Mouse (Mus musculus) MEL (cell line): ENCODE measurements at regions not wholly inside any gene's neighbourhood (a gene's known extent, or its start where the extent isn't known, plus 50 kb on each side); places are given as distances from the start of the nearest gene placed in this dataset.

ENCODE experiments used
- DNase-seq: peaks from one replicate; pipeline ENCODE4 v3.0.0; 2011; ENCODE audit warnings: low read depth, low spot score
- H3K27ac ChIP-seq: 2 replicates; pipeline ENCODE4 v1.5.1; 2012; ENCODE audit warnings: low read depth, mild to moderate bottlenecking, control low read depth, low read length, moderate library complexity; ENCODE audit not compliant: control insufficient read depth
- H3K27me3 ChIP-seq, 2 experiments: fragments of 150-350 bp in 1 of 2; sonication (generic) in 1 of 2; 2 replicates each; pipeline ENCODE4 v1.6.1; 2012; ENCODE audit warnings: low read length in 2 of 2, mild to moderate bottlenecking in 2 of 2, improper control_type of control experiment in 1 of 2, moderate library complexity in 1 of 2; ENCODE audit not compliant: insufficient read depth in 2 of 2, control insufficient read depth in 1 of 2
- H3K36me3 ChIP-seq, 2 experiments: 2 replicates each; pipeline ENCODE4 v1.6.1; 2012 to 2014; ENCODE audit warnings: low read length in 2 of 2, improper control_type of control experiment in 1 of 2, inconsistent platforms in 1 of 2, mild to moderate bottlenecking in 1 of 2; ENCODE audit not compliant: insufficient read depth in 2 of 2, control insufficient read depth in 1 of 2
- H3K4me1 ChIP-seq, 2 experiments: fragments of 150-350 bp in 1 of 2; sonication (generic) in 1 of 2; 2 replicates each; pipeline ENCODE4 v1.6.1; 2012; ENCODE audit warnings: low read length in 2 of 2, improper control_type of control experiment in 1 of 2, mild to moderate bottlenecking in 1 of 2; ENCODE audit not compliant: insufficient read depth in 2 of 2, control insufficient read depth in 1 of 2
- H3K4me3 ChIP-seq, 2 experiments: fragments of 150-350 bp in 1 of 2; sonication (generic) in 1 of 2; 2 replicates each; pipeline ENCODE4 v1.5.1; 2012; ENCODE audit warnings: low read depth in 2 of 2, low read length in 2 of 2, mild to moderate bottlenecking in 2 of 2, moderate library complexity in 2 of 2, control low read depth in 1 of 2, improper control_type of control experiment in 1 of 2; ENCODE audit not compliant: control insufficient read depth in 1 of 2, insufficient read depth in 1 of 2
- H3K79me2 ChIP-seq: 2 replicates; pipeline ENCODE4 v1.6.1; 2012; ENCODE audit warnings: mild to moderate bottlenecking, low read length, moderate library complexity; ENCODE audit not compliant: control insufficient read depth, poor library complexity, insufficient read depth
- H3K9ac ChIP-seq: 2 replicates; pipeline ENCODE4 v1.6.1; 2012; ENCODE audit warnings: low read depth, mild to moderate bottlenecking, control low read depth, low read length, moderate library complexity; ENCODE audit not compliant: control insufficient read depth, poor library complexity, severe bottlenecking
- H3K9me3 ChIP-seq: fragments of 150-350 bp; sonication (generic); replicated peaks from 2 replicates; pipeline ENCODE4 v1.6.1; 2012; ENCODE audit warnings: mild to moderate bottlenecking, low read length, improper control_type of control experiment, moderate library complexity; ENCODE audit not compliant: insufficient read depth
- BHLHE40 ChIP-seq: IDR thresholded peaks from 2 replicates; pipeline ENCODE4 v1.6.1; 2012; ENCODE audit warnings: low read depth, mild to moderate bottlenecking, inconsistent platforms, low read length, improper control_type of control experiment, borderline replicate concordance
- CHD1 ChIP-seq: IDR thresholded peaks from 2 replicates; pipeline ENCODE4 v1.6.1; 2012; ENCODE audit warnings: low read depth, mild to moderate bottlenecking, inconsistent platforms, low read length, improper control_type of control experiment
- CTCF ChIP-seq, 3 experiments: IDR thresholded peaks in 2 of 3; conservative IDR thresholded peaks in 1 of 3; 2 replicates each; pipeline ENCODE4 v1.5.1; 2011 to 2012; ENCODE audit warnings: low read length in 3 of 3, low read depth in 2 of 3, mild to moderate bottlenecking in 2 of 3, improper control_type of control experiment in 1 of 3, inconsistent platforms in 1 of 3, mixed read lengths in 1 of 3, moderate library complexity in 1 of 3; ENCODE audit not compliant: control insufficient read depth in 1 of 3, insufficient read depth in 1 of 3, poor library complexity in 1 of 3, severe bottlenecking in 1 of 3
- EP300 ChIP-seq, 2 experiments: IDR thresholded peaks; 2 replicates each; pipeline ENCODE4 v1.6.1; 2011; ENCODE audit warnings: improper control_type of control experiment in 2 of 2, low read length in 2 of 2, low read depth in 1 of 2, mild to moderate bottlenecking in 1 of 2
- ETS1 ChIP-seq: IDR thresholded peaks from 2 replicates; pipeline ENCODE4 v1.6.1; 2012; ENCODE audit warnings: low read depth, mild to moderate bottlenecking, inconsistent platforms, low read length, improper control_type of control experiment, moderate library complexity
- GABPA ChIP-seq: IDR thresholded peaks from 2 replicates; pipeline ENCODE4 v1.6.1; 2012; ENCODE audit warnings: low read depth, mild to moderate bottlenecking, inconsistent platforms, low read length, improper control_type of control experiment, moderate library complexity
- GATA1 ChIP-seq: IDR thresholded peaks from 2 replicates; pipeline ENCODE4 v1.6.1; 2011; ENCODE audit warnings: low read depth, low read length, improper control_type of control experiment
- JUND ChIP-seq: IDR thresholded peaks from 2 replicates; pipeline ENCODE4 v1.6.1; 2011; ENCODE audit warnings: low read depth, mild to moderate bottlenecking, improper control_type of control experiment, low read length
- MAFK ChIP-seq: IDR thresholded peaks from 2 replicates; pipeline ENCODE4 v1.6.1; 2011; ENCODE audit warnings: low read depth, mild to moderate bottlenecking, low read length, improper control_type of control experiment, borderline replicate concordance
- MAX ChIP-seq: IDR thresholded peaks from 2 replicates; pipeline ENCODE4 v1.6.1; 2011; ENCODE audit warnings: low read length, improper control_type of control experiment
- MAZ ChIP-seq: IDR thresholded peaks from 2 replicates; pipeline ENCODE4 v1.6.1; 2012; ENCODE audit warnings: low read depth, mild to moderate bottlenecking, inconsistent platforms, low read length, improper control_type of control experiment
- MEF2A ChIP-seq: IDR thresholded peaks from 2 replicates; pipeline ENCODE4 v1.6.1; 2014; ENCODE audit warnings: low read depth, mild to moderate bottlenecking, inconsistent platforms, low read length, improper control_type of control experiment; ENCODE audit not compliant: poor library complexity, insufficient replicate concordance, severe bottlenecking; ENCODE audit errors: extremely low read depth
- MXI1 ChIP-seq: IDR thresholded peaks from 2 replicates; pipeline ENCODE4 v1.6.1; 2011; ENCODE audit warnings: mild to moderate bottlenecking, low read depth, low read length, improper control_type of control experiment
- MYC ChIP-seq: IDR thresholded peaks from 2 replicates; pipeline ENCODE4 v1.6.1; 2011; ENCODE audit warnings: low read depth, mild to moderate bottlenecking, low read length, improper control_type of control experiment, moderate library complexity
- NELFE ChIP-seq: IDR thresholded peaks from 2 replicates; pipeline ENCODE4 v1.6.1; 2011; ENCODE audit warnings: low read depth, low read length, improper control_type of control experiment
- NRF1 ChIP-seq: IDR thresholded peaks from 2 replicates; pipeline ENCODE4 v1.6.1; 2014; ENCODE audit warnings: low read depth, mild to moderate bottlenecking, inconsistent platforms, low read length, improper control_type of control experiment, moderate library complexity; ENCODE audit not compliant: poor library complexity, insufficient read depth, severe bottlenecking
- POLR2A ChIP-seq, 2 experiments: IDR thresholded peaks; 2 replicates each; pipeline ENCODE4 v1.6.1; 2011 to 2012; ENCODE audit warnings: low read length in 2 of 2, mild to moderate bottlenecking in 2 of 2, control low read depth in 1 of 2, improper control_type of control experiment in 1 of 2, low read depth in 1 of 2, moderate library complexity in 1 of 2; ENCODE audit not compliant: control insufficient read depth in 1 of 2, insufficient read depth in 1 of 2, poor library complexity in 1 of 2
- POLR2AphosphoS2 ChIP-seq: IDR thresholded peaks from 2 replicates; pipeline ENCODE4 v1.6.1; 2011; ENCODE audit warnings: low read length, improper control_type of control experiment
- RAD21 ChIP-seq: IDR thresholded peaks from 2 replicates; pipeline ENCODE4 v1.6.1; 2011; ENCODE audit warnings: mild to moderate bottlenecking, low read depth, low read length, improper control_type of control experiment
- RCOR1 ChIP-seq: IDR thresholded peaks from 2 replicates; pipeline ENCODE4 v1.6.1; 2012; ENCODE audit warnings: low read depth, mild to moderate bottlenecking, inconsistent platforms, low read length, improper control_type of control experiment
- SIN3A ChIP-seq: IDR thresholded peaks from 2 replicates; pipeline ENCODE4 v1.6.1; 2012; ENCODE audit warnings: low read length, improper control_type of control experiment, inconsistent platforms
- SMC3 ChIP-seq: IDR thresholded peaks from 2 replicates; pipeline ENCODE4 v1.6.1; 2011; ENCODE audit warnings: low read depth, low read length, improper control_type of control experiment
- TAL1 ChIP-seq: IDR thresholded peaks from 2 replicates; pipeline ENCODE4 v1.6.1; 2012; ENCODE audit warnings: mild to moderate bottlenecking, inconsistent platforms, low read length, moderate library complexity, mixed read lengths
- TCF12 ChIP-seq: IDR thresholded peaks from 2 replicates; pipeline ENCODE4 v1.6.1; 2014; ENCODE audit warnings: low read depth, mild to moderate bottlenecking, inconsistent platforms, low read length, improper control_type of control experiment, moderate library complexity
- UBTF ChIP-seq: IDR thresholded peaks from 2 replicates; pipeline ENCODE4 v1.6.1; 2012; ENCODE audit warnings: low read depth, mild to moderate bottlenecking, inconsistent platforms, low read length, improper control_type of control experiment, moderate library complexity, borderline replicate concordance; ENCODE audit not compliant: insufficient read depth
- USF2 ChIP-seq, 2 experiments: IDR thresholded peaks; 2 replicates each; pipeline ENCODE4 v1.6.1; 2011 to 2012; ENCODE audit warnings: improper control_type of control experiment in 2 of 2, low read length in 2 of 2, borderline replicate concordance in 1 of 2, inconsistent platforms in 1 of 2, low read depth in 1 of 2, mild to moderate bottlenecking in 1 of 2; ENCODE audit not compliant: insufficient read depth in 1 of 2
- ZKSCAN1 ChIP-seq: IDR thresholded peaks from 2 replicates; pipeline ENCODE4 v1.6.1; 2012; ENCODE audit warnings: low read depth, mild to moderate bottlenecking, inconsistent platforms, low read length, improper control_type of control experiment, moderate library complexity
- ZNF384 ChIP-seq: IDR thresholded peaks from 2 replicates; pipeline ENCODE4 v1.6.1; 2012; ENCODE audit warnings: low read depth, mild to moderate bottlenecking, inconsistent platforms, low read length, improper control_type of control experiment

DNA sequence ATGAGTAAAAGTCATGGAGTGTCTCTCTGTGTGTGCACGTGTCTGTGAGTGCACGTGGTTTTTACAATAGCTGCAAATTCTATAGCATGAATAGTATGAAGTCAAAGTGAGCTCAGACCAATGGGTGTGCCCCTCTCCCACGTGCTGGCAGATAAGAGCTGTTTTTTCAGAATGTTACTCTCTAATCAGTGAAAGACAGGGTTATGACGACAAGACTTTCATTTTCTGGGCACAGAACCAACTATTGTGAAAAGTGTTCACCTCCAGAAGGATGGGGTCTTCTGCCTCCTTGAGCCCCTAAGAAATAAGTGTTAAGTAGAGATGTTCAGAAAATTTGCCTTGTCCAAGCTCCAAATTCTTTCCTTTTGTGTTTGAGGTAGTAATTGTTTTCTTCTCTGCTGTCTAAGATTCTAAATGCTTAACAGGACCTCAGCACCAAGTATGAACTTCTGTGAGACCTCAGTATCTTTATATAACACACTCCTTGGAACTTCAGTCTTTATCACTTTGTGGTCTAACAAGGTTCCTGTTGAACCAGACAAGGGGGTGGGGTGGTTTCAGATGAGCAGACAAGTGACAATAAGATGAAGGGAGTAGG, 182.8 kb upstream of the P2ry1 start (continued):
- 0 out of 2 replicates have a peak, but pooled peaks have one; percentile 45 for TF ChIP-seq GABPA
- TF ChIP-seq NELFE: 0 out of 2 replicates have a peak, but pooled peaks have one; percentile 21
- TF ChIP-seq TAL1: peak; percentile 92
- peak; percentile 100 for TF ChIP-seq MYC
- no peak for TF ChIP-seq CTCF (IDR thresholded peaks at IDR 0.05 in 2 of 3, conservative IDR thresholded peaks at IDR 0.05 in 1 of 3; ENCODE audit: control insufficient read depth in 1 of 3, insufficient read depth in 1 of 3, low read depth in 2 of 3, low read length in 3 of 3, poor library complexity in 1 of 3, severe bottlenecking in 1 of 3)
- peak in 1 of 2 experiments; percentile 78; a peak in 2 of 4 replicates for TF ChIP-seq USF2 (IDR thresholded peaks at IDR 0.05; ENCODE audit: borderline replicate concordance in 1 of 2, insufficient read depth in 1 of 2, low read depth in 1 of 2, low read length in 2 of 2)
- TF ChIP-seq MEF2A: no peak
- peak in 1 of 2 experiments; percentile 37; a peak in 1 of 4 replicates for TF ChIP-seq POLR2A (IDR thresholded peaks at IDR 0.05; ENCODE audit: control insufficient read depth in 1 of 2, insufficient read depth in 1 of 2, low read depth in 1 of 2, low read length in 2 of 2, poor library complexity in 1 of 2)
- no peak for TF ChIP-seq SMC3
- peak; percentile 99 for TF ChIP-seq BHLHE40
- TF ChIP-seq UBTF: no peak
- 0 out of 2 replicates have a peak, but pooled peaks have one; percentile 36 for TF ChIP-seq POLR2AphosphoS2
- TF ChIP-seq, all 39 proteins: peak for 27

DNA sequence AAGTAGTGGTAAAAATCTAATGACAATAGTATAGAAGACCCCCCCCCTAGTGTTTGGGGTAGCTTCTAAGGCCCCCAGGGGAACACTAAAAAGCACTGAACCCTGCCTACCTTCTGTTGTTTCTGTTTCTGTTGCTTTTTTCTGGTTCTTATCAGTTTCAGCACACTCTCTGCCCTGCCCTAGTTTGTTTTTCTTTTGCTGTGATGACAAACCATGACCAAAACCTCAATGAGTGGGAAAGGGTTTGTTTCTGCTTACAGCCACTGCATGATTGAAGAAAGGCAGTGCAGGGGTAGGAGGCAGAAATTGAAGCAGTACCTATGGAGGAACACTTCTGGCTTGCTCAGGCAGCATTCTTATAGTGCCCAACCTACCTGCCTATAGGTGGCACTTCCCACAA, 181.1 kb upstream of the P2ry1 start:
- H3K27me3 ChIP-seq: no peaks in the 10 kb centered on the region
- H3K36me3 ChIP-seq: peaks cover 0 to 37% of the 10 kb centered on the region in 2 experiments; a peak in 2 of 4 replicates
- no peaks in the 10 kb centered on the region for H3K9me3 ChIP-seq
- H3K27ac ChIP-seq: peak overlapping the region; percentile 84
- no peak overlapping the region for H3K4me3 ChIP-seq
- no peaks in the 10 kb centered on the region for H3K79me2 ChIP-seq
- TF ChIP-seq MXI1: peak; percentile 51; the same call in 1 of the 2 replicates
- no peak for TF ChIP-seq NELFE
- peak; percentile 91 for TF ChIP-seq TCF12
- TF ChIP-seq CHD1: no peak
- TF ChIP-seq ZNF384: peak; percentile 76
- peak; percentile 43; the same call in 1 of the 2 replicates for TF ChIP-seq MAX
- TF ChIP-seq MEF2A: no peak
- no peak for TF ChIP-seq JUND
- peak; percentile 92 for TF ChIP-seq GATA1
- peak; percentile 90 for TF ChIP-seq ETS1
- peak; percentile 46; the same call in 1 of the 2 replicates for TF ChIP-seq MYC
- TF ChIP-seq SIN3A: peak; percentile 83
- peak; percentile 73; the same call in 1 of the 2 replicates for TF ChIP-seq BHLHE40
- peak; percentile 93 for TF ChIP-seq TAL1
- peak; percentile 93 to 96 for TF ChIP-seq EP300 (IDR thresholded peaks at IDR 0.05; ENCODE audit: low read depth in 1 of 2, low read length in 2 of 2)
- TF ChIP-seq MAFK: peak; percentile 61; the same call in 1 of the 2 replicates
- TF ChIP-seq MAZ: 0 out of 2 replicates have a peak, but pooled peaks have one; percentile 18
- no peak for TF ChIP-seq RAD21
- TF ChIP-seq RCOR1: peak; percentile 97
- no peak for TF ChIP-seq ZKSCAN1
- no peak for TF ChIP-seq NRF1
- DNase-seq: peak; percentile 87
- peak overlapping the region; percentile 26 for H3K9ac ChIP-seq
- peaks cover 17 to 27% of the 10 kb centered on the region in 2 experiments for H3K4me1 ChIP-seq
